Mouse (Mus musculus): ENCODE measurements at regions not wholly inside any gene's neighbourhood (a gene's known extent, or its start where the extent isn't known, plus 50 kb on each side); places are given as distances from the start of the nearest gene placed in this dataset.

GRCm38 (mm10) chr7:111240234-111240826 lies 157.5 kb upstream of the Eif4g2 start:
- DNase-seq, result peak; percentile 12 to 19

DNA sequence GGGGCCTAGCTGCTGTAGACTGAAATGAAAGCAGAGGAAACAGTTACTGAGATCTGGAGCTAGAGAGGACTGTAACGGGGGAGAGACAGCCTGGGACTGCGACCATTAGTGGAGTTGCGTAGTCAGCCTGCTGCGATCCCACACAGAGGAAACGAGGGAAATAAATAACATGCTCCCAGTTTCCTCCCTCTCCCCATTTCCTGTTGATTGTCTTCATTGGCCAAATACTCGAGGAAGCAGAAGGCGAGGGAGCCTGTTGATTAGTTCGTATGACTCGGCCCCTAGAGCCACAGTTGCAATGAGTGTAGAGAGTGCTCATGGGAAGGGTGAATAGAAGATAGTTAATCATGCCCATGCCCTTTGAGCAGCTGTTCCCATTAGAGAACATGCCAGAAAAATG lies 155.0 kb upstream of the Eif4g2 start:
- DNase-seq, result peak; percentile 22 to 55

GRCm38 (mm10) chr7:111230630-111231029 lies 147.8 kb upstream of the Eif4g2 start:
- no peak for DNase-seq

GRCm38 (mm10) chr7:111227082-111227481 lies 144.3 kb upstream of the Eif4g2 start:
- no peak for DNase-seq

DNA sequence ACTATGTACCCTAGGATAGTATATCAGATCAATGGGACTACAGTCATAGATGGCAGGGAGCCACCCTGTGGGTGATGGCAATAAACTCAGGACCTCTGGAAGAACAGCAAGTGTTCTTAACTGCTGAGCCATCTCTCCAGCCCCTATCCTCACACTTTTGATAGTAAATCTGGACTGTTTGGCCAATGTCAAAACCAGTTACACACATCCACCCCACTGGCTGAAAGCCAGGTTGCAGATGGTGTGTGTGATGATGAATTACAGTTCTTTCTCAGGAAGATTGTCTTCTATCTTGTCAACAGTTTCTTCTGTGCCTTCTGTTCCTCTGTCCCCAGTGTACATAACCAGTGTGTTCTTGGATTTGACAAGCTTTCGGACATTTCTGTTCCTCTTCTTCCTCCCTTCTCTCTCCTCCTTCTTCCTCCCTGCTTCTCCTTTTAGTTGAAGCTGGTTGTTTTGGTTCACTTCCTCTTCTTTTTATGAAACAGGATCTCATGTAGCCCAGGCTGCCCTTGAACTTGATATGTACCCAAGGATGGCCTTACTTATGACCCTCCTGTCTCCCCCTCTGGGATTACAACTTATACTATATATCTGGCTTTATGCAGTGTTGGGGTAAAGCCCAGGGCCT lies 143.3 kb upstream of the Eif4g2 start:
- no peak for DNase-seq

DNA sequence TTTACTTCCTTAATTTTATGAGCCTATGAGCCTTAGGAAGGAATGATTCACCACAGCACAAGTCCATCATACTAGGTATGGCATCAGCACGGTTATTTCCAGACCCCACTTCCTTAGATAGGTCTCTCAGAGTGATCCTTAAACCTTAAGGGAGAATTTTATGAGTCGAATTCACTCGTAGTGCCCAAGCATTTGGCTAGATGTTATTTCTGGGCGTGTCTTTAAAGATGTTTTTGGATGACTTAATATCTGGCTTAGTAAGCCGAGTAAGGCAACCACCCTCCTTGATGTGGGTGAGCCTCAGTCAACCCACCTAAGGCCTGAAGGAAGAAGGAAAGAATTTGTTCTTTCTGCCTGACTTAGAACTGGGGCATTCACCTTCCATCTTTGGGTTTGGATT lies 132.8 kb upstream of the Eif4g2 start:
- DNase-seq, result no peak

GRCm38 (mm10) chr7:111214226-111214906 lies 131.5 kb upstream of the Eif4g2 start:
- DNase-seq, result no peak

DNA sequence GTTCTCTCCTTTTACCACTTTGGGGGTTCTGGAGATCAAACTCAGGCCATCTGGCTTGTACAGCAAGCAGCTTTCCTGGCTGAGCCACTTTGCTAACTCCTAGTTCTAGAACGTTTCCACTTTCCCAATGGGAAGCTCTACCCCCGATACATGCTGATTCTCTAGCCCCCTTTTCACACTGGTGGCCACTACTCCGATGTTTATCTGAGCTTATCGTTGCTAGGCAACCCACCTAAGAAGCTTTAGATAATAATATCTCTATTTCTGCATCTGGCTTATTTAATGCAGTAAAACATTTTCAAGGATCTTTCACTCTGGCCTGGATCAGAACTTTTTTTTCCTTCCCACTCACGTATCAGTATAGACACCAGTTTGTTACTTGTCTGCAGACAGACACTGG lies 129.4 kb upstream of the Eif4g2 start:
- DNase-seq, result no peak

DNA sequence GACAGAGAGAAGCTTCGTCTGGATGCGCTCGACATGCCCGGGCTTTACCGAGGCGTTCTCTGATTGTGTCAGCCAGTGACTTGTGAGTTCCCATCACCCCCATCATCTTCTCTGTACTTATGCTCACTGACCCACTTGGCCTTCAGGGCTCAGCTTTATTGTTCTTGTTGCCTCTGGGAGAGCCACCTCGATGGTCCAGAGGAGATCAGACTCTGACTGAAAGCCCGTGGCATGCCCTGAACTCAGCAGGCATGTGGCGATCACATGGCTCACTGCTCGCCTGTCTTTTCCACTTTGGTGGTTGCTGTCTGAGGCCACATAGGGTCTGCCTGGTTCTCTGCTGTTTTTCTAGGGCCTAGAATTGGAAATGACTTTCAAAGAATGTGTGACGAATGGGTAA lies 128.8 kb upstream of the Eif4g2 start:
- DNase-seq, result no peak

DNA sequence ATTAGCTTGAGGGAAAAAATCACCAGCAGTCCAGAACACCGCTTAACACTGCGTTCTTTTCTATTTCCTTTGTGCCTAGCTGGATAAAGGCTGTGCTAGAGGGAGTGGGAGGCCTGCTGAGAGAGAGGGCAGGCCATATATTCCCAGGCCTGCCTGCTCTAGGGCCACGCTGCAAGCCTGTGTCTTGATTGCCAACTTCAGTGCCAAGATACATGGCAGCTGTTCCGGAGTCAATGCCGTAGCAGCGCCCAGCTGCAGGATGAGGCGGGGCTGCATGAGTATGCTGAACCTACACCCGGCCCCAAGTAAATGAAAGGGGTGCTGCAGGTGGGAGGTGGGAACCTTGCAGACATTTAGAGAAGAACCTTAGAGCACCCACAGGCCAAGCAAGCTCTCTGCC lies 127.5 kb upstream of the Eif4g2 start:
- DNase-seq, result no peak

DNA sequence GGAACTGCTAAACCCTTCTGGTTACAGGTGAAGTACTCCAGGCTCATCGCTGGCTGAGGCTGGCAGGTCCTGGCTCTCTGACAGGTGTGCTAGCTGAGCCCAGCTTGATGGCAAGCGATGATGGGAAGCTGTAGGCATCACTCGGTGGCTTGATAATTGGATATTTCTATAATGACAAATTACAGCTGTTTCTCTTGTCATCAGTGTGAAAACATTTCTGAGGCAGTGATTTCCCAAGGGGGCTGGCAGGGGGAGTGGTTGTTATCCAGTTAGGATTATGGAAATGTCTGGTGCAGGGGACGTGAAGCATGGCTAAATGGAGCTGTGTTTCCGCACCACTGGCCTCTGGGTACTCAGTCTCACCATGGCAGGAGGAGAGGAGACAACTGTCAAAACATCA lies 123.0 kb upstream of the Eif4g2 start:
- no peak for DNase-seq

GRCm38 (mm10) chr7:111198608-111199355 lies 116.0 kb upstream of the Eif4g2 start:
- no peak for DNase-seq

DNA sequence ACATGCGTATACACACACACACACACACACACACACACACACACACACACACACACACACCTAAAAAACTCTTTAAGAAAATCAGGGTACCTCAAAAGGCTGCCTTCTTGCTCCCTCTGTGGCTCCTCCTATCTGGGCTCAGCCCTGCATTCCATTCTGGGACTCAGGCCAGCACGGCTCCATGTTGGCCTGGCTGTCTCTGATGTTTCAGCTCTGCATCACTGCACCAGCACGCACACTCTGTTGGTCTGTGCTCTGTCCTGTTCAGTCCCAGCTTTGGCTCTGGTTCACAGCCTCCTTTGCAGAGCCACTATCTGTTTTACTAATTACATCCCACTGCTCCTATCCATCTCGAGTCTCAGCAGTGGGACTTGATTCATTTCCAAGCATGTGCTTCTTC lies 108.8 kb upstream of the Eif4g2 start:
- DNase-seq, result peak; percentile 37 to 74

DNA sequence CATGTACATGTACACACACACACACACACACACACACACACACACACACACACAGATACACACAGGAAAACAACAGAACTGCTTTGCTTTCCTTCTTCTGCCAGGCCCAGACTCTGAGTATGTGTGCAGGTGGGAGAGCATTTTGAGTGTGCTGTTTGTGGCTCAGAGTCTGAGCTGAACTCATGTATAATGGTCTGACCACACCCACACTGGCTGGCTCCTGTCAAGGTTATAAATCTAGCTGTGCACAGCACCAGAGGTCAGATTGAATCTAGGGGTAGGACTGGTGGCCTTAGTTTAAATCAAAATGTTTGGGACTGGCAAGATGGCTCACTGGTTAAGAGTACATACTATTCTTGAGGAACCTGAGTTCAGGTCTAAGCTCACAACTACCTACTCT lies 108.4 kb upstream of the Eif4g2 start:
- DNase-seq, result no peak

DNA sequence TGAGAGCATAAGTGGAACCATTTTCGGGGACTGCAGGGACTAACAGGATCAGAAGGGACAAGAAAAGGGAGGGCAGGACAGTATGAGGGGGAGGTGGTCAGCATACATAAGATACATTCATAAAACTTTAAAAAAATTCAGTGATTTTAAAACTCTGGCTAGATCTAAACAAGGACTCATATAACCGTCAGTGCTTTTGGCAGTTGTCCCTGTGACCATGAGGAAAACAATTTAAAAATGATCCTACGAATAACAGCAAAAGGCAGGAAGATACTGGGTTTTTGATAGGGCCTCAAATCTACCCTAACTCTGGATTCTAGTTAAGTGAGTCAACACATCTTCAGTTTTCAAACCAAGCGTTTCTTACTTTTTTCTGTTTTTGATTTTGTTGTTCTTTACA lies 106.9 kb upstream of the Eif4g2 start:
- no peak for DNase-seq

GRCm38 (mm10) chr7:111185954-111186353 lies 103.1 kb upstream of the Eif4g2 start:
- peak; percentile 15 to 42 for DNase-seq

GRCm38 (mm10) chr7:111183512-111183911 lies 100.7 kb upstream of the Eif4g2 start:
- peak; percentile 20 to 28 for DNase-seq

GRCm38 (mm10) chr7:111182319-111182718 lies 99.5 kb upstream of the Eif4g2 start:
- peak; percentile 57 to 81 for DNase-seq

DNA sequence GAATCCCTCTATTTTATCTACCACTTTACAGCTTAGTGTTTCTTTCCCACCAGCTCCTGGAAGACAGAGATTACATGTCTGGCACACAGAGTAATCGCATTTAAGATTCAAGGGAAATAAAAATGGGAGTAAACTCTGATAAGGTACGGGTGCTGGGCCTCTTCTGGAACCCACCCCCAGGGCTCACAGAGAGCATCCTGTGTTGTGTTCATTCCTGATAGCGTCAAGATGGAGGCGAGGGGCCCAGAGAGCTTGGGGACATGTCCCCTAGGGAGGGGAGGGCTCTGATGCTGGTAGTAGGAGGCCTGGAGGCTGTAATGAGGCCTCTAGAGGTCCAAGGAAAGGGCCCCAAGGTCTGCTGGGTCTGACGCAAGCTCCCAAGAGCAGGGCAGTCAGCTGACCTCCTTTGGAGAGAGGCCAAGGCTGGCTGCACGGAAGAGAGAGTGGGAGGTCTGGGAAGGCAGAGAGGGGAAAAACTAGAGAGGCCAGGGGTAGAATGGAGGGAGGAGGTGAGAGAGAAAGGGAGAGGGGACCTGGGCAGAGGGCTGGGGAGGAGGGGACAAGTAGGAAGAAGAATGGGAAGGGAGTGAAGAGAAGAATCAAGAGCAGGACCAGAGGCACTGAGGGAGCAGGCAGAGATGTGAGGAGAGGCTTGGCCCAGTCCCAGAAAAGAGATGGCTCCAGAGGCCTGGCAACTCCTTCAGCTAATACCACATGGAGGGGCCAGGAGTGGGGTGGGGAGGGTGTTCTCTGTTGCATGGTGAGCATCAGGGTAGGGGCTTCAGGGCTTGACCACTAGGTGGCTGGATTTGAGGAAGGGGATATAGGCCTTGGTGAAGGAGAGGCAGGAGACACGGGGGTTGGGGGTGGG lies 96.8 kb upstream of the Eif4g2 start:
- peak; percentile 82 to 83 for DNase-seq

GRCm38 (mm10) chr7:111174393-111175124 lies 91.7 kb upstream of the Eif4g2 start:
- no peak for DNase-seq

GRCm38 (mm10) chr7:111172061-111172460 lies 89.2 kb upstream of the Eif4g2 start:
- peak; percentile 33 to 43 for DNase-seq

All from kidney, postnatal 36 days (tissue).